Comparison of ENCODE assay signal across 8 mouse cellular contexts in genomic region chr7:89940571-89941463, GRCm38 (mm10). TPM values are rescaled to one million over a fixed set of nuclear protein-coding genes. Genes with fewer than 3 reads are reported as not detected.
DNase-seq lines count a peak whose midpoint lies in the region; ATAC-seq and TF ChIP-seq lines count a peak whose summit lies in the region.

Hikeshi (minus strand) TSS chr7:89941204.

- no peak for TF ChIP-seq CTCF in kidney, adult 2 months (conservative IDR thresholded peaks at IDR 0.05; ENCODE audit: insufficient read depth, insufficient read length, low read depth, low read length)
- TF ChIP-seq CTCF in spleen, adult 2 months (IDR thresholded peaks at IDR 0.05; ENCODE audit: extremely low read depth, insufficient read depth, insufficient read length, insufficient replicate concordance): no peak

- no peak for TF ChIP-seq POLR2A in kidney, adult 2 months (IDR thresholded peaks at IDR 0.05; ENCODE audit: low read depth, low read length)
- peak; percentile 13; the same call in 1 of the 2 replicates for TF ChIP-seq POLR2A in spleen, adult 2 months (IDR thresholded peaks at IDR 0.05; ENCODE audit: low read depth, low read length)

- peak within 1 kb of the TSS; percentile 81 for H3K27ac ChIP-seq in embryonic facial prominence, embryonic 13.5 days
- peak within 1 kb of the TSS; percentile 87 for H3K27ac ChIP-seq in kidney, adult 2 months (ENCODE audit: insufficient read depth, low read depth, low read length)
- H3K27ac ChIP-seq in limb, embryonic 12.5 days: peak within 1 kb of the TSS; percentile 81
- H3K27ac ChIP-seq in midbrain, embryonic 15.5 days: peak within 1 kb of the TSS; percentile 86
- peak within 1 kb of the TSS; percentile 75 for H3K27ac ChIP-seq in spleen, adult 2 months (ENCODE audit: insufficient read depth, low read length)

- ATAC-seq in embryonic facial prominence, embryonic 13.5 days (ENCODE audit: insufficient number of reproducible peaks, insufficient read depth, low FRiP score, low TSS enrichment, low read depth): peak; percentile 94
- ATAC-seq in limb, embryonic 12.5 days (ENCODE audit: insufficient number of reproducible peaks, insufficient read depth, low FRiP score, low TSS enrichment, low read depth): peak; percentile 95
- peak; percentile 100 for ATAC-seq in midbrain, embryonic 15.5 days (replicated peaks)

- peak within 1 kb of the TSS; percentile 82 for H3K9ac ChIP-seq in embryonic facial prominence, embryonic 13.5 days
- peak within 1 kb of the TSS; percentile 78 for H3K9ac ChIP-seq in limb, embryonic 12.5 days (replicated peaks)
- H3K9ac ChIP-seq in midbrain, embryonic 15.5 days: peak within 1 kb of the TSS; percentile 69

- no peaks in the 10 kb centered on the region for H3K27me3 ChIP-seq in embryonic facial prominence, embryonic 13.5 days
- no peaks in the 10 kb centered on the region for H3K27me3 ChIP-seq in kidney, adult 2 months (replicated peaks; ENCODE audit: control insufficient read depth, insufficient read depth, low read length)
- H3K27me3 ChIP-seq in limb, embryonic 12.5 days: no peaks in the 10 kb centered on the region
- H3K27me3 ChIP-seq in midbrain, embryonic 15.5 days (replicated peaks): no peaks in the 10 kb centered on the region
- no peaks in the 10 kb centered on the region for H3K27me3 ChIP-seq in spleen, adult 2 months (ENCODE audit: control insufficient read depth, insufficient read depth, low read length)

- H3K9me3 ChIP-seq in embryonic facial prominence, embryonic 13.5 days: no peaks in the 10 kb centered on the region
- H3K9me3 ChIP-seq in limb, embryonic 12.5 days: no peaks in the 10 kb centered on the region
- no peaks in the 10 kb centered on the region for H3K9me3 ChIP-seq in midbrain, embryonic 15.5 days

- peak; percentile 88 for DNase-seq in 3134 (ENCODE audit: extremely low read depth, insufficient read length, low spot score)
- DNase-seq in adrenal gland, postnatal 36 days: peak; percentile 93 to 96
- DNase-seq in heart, adult 18-20 months: peak; percentile 97 to 98
- peak; percentile 99 for DNase-seq in kidney, adult 2 months
- peak; percentile 95 to 98 for DNase-seq in spleen, adult 2 months (ENCODE audit: low read depth in 1 of 2, low spot score in 2 of 2)

- WGBS in embryonic facial prominence, embryonic 13.5 days: under 1% methylated on average over 45 of the region's 45 CpGs
- under 1% methylated on average over 45 of the region's 45 CpGs for WGBS in kidney, adult 2 months
- under 1% methylated on average over 45 of the region's 45 CpGs for WGBS in limb, embryonic 12.5 days
- under 1% methylated on average over 45 of the region's 45 CpGs for WGBS in midbrain, embryonic 15.5 days
- WGBS in spleen, adult 2 months: under 1% methylated on average over 45 of the region's 45 CpGs

- H3K4me3 ChIP-seq in embryonic facial prominence, embryonic 13.5 days: peak within 1 kb of the TSS; percentile 87
- H3K4me3 ChIP-seq in kidney, adult 2 months (ENCODE audit: insufficient read depth, low read depth, low read length): peak within 1 kb of the TSS; percentile 99
- peak within 1 kb of the TSS; percentile 82 for H3K4me3 ChIP-seq in limb, embryonic 12.5 days (replicated peaks)
- peak within 1 kb of the TSS; percentile 87 for H3K4me3 ChIP-seq in midbrain, embryonic 15.5 days
- H3K4me3 ChIP-seq in spleen, adult 2 months (ENCODE audit: extremely low read depth, insufficient read depth, insufficient read length): peak within 1 kb of the TSS; percentile 84

- H3K36me3 ChIP-seq in embryonic facial prominence, embryonic 13.5 days: no peaks in the 10 kb centered on the region
- no peaks in the 10 kb centered on the region for H3K36me3 ChIP-seq in kidney, adult 2 months (ENCODE audit: control insufficient read depth, insufficient read depth, low read length)
- H3K36me3 ChIP-seq in limb, embryonic 12.5 days: no peaks in the 10 kb centered on the region
- no peaks in the 10 kb centered on the region for H3K36me3 ChIP-seq in midbrain, embryonic 15.5 days (replicated peaks)
- H3K36me3 ChIP-seq in spleen, adult 2 months (ENCODE audit: control insufficient read depth, insufficient read depth, low read length): no peaks in the 10 kb centered on the region

- H3K4me1 ChIP-seq in embryonic facial prominence, embryonic 13.5 days: peaks cover 8% of the 10 kb centered on the region
- peaks cover 8% of the 10 kb centered on the region; the same call in 1 of the 2 replicates for H3K4me1 ChIP-seq in kidney, adult 2 months (ENCODE audit: control insufficient read depth, insufficient read depth, low read length)
- H3K4me1 ChIP-seq in limb, embryonic 12.5 days (replicated peaks): peaks cover 8% of the 10 kb centered on the region
- peaks cover 14% of the 10 kb centered on the region for H3K4me1 ChIP-seq in midbrain, embryonic 15.5 days
- peaks cover 2% of the 10 kb centered on the region; the same call in 1 of the 2 replicates for H3K4me1 ChIP-seq in spleen, adult 2 months (ENCODE audit: control insufficient read depth, insufficient read depth, insufficient read length)

- H3K4me2 ChIP-seq in embryonic facial prominence, embryonic 13.5 days: peak within 1 kb of the TSS; percentile 66
- peak within 1 kb of the TSS; percentile 68 for H3K4me2 ChIP-seq in limb, embryonic 12.5 days
- peak within 1 kb of the TSS; percentile 61 for H3K4me2 ChIP-seq in midbrain, embryonic 15.5 days

RNA-seq across cellular contexts. Expression of gene Hikeshi, which starts in this region (rescaled TPM):
- total RNA-seq in adrenal gland, postnatal 36 days (2021): 10 to 100 TPM; 79.1 to 87.2 TPM
- 132 TPM in 2 replicates for polyA plus RNA-seq in embryonic facial prominence, embryonic 13.5 days (2015; fragmentation: Nextera tagmentation; extraction: Ambion mirVana)
- total RNA-seq in heart, adult 18-20 months (2021): 10 to 100 TPM; 77.9 to 82.5 TPM
- polyA plus RNA-seq in kidney, adult 2 months (2012; rRNA removed): 69.4 and 84.3 TPM in 2 replicates
- 124 and 129 TPM in 2 replicates for polyA plus RNA-seq in limb, embryonic 12.5 days (2016; fragmentation: Nextera tagmentation; extraction: Ambion mirVana)
- polyA plus RNA-seq in midbrain, embryonic 15.5 days (2015; fragmentation: Nextera tagmentation; extraction: Ambion mirVana): 111 and 117 TPM in 2 replicates
- polyA plus RNA-seq in spleen, adult 2 months (2012; rRNA removed): 26.1 and 26.8 TPM in 2 replicates

Comparison
In these comparisons a context has a peak if more than half of its experiments do, and no peak if none do; other contexts are left out.
1. Peak in every context shown above with its lines: DNase-seq, ATAC-seq, H3K4me3 ChIP-seq and H3K27ac ChIP-seq.